Mouse (Mus musculus): Measurements from ENCODE around the gene Smc2. TPM values are rescaled to one million over a fixed set of nuclear protein-coding genes. Genes with fewer than 3 reads are reported as not detected.
"Not testable (repeated sequence)": the region's sequence is repeated elsewhere in the genome, so short reads cannot be mapped to it uniquely, and the experiment has no call there.

Smc2 gene
- polyA plus RNA-seq, 1 experiment from 2014 or later, result 222 TPM

- TF ChIP-seq CTCF (IDR thresholded peaks at IDR 0.05; ENCODE audit: low read depth), result no peak
- DNase-seq (no peak), ATAC-seq (ENCODE audit: insufficient read depth) (no peak)
- Histone ChIP-seq H3K4me3 (ENCODE audit: low read depth, low read length) (no peak overlapping the region), H3K27ac (ENCODE audit: low read depth) (no peak overlapping the region), H3K9ac (no peak overlapping the region), H3K27me3 (ENCODE audit: insufficient read depth, low read length) (no peaks in the 10 kb centered on the region), H3K4me2 (no peak overlapping the region), H3K9me3 (ENCODE audit: low read depth, low read length) (peaks cover 2% of the 10 kb centered on the region; the same call in 1 of the 2 replicates), H3K4me1 (ENCODE audit: insufficient read depth) (no peaks in the 10 kb centered on the region), H3K36me3 (ENCODE audit: insufficient read depth) (peaks cover 69% of the 10 kb centered on the region)
- WGBS, result 87% methylated on average over 5 of the region's 5 CpGs
Observed at GRCm38 (mm10) chr4:52461321-52461720, 22.3 kb downstream of the Smc2 start.

- no peak for ATAC-seq (ENCODE audit: insufficient read depth)
- WGBS, result 82% methylated on average over 3 of the region's 3 CpGs
Observed at GRCm38 (mm10) chr4:52473431-52473830, 34.4 kb downstream of the Smc2 start.

GRCm38 (mm10) chr4:52487486-52487885 is 48.4 kb downstream of the Smc2 start:
- H3K36me3 ChIP-seq (ENCODE audit: insufficient read depth), result peaks cover 36% of the 10 kb centered on the region
- H3K4me2 ChIP-seq, result no peak overlapping the region
- no peak for DNase-seq
- TF ChIP-seq CTCF (IDR thresholded peaks at IDR 0.05; ENCODE audit: low read depth), result no peak
- no peak overlapping the region for H3K9ac ChIP-seq
- no peak overlapping the region for H3K27ac ChIP-seq (ENCODE audit: low read depth)
- H3K27me3 ChIP-seq (ENCODE audit: insufficient read depth, low read length), result no peaks in the 10 kb centered on the region
- 87% methylated on average over 4 of the region's 4 CpGs for WGBS
- ATAC-seq (ENCODE audit: insufficient read depth), result no peak
- no peaks in the 10 kb centered on the region for H3K4me1 ChIP-seq (ENCODE audit: insufficient read depth)
- H3K9me3 ChIP-seq (ENCODE audit: low read depth, low read length), result no peaks in the 10 kb centered on the region
- H3K4me3 ChIP-seq (ENCODE audit: low read depth, low read length), result no peak overlapping the region

More at GRCm38 (mm10) chr4:52473431-52473830, 34.4 kb downstream of the Smc2 start:
- Histone ChIP-seq H3K27ac (ENCODE audit: low read depth) (no peak overlapping the region), H3K27me3 (ENCODE audit: insufficient read depth, low read length) (no peaks in the 10 kb centered on the region), H3K9me3 (ENCODE audit: low read depth, low read length) (no peaks in the 10 kb centered on the region), H3K4me2 (no peak overlapping the region), H3K4me3 (ENCODE audit: low read depth, low read length) (no peak overlapping the region), H3K36me3 (ENCODE audit: insufficient read depth) (peaks cover 63% of the 10 kb centered on the region), H3K4me1 (ENCODE audit: insufficient read depth) (no peaks in the 10 kb centered on the region), H3K9ac (no peak overlapping the region)
- no peak for DNase-seq
- TF ChIP-seq CTCF (IDR thresholded peaks at IDR 0.05; ENCODE audit: low read depth), result no peak

- WGBS, result 94% methylated on average over 10 of the region's 10 CpGs
Observed at GRCm38 (mm10) chr4:52497144-52497543, 58.1 kb downstream of the Smc2 start, which contains the start of gene Vma21-ps. Vma21-ps (minus strand) TSS chr4:52497244.

GRCm38 (mm10) chr4:52517580-52517979 is 78.5 kb downstream of the Smc2 start:
- Histone ChIP-seq H3K4me1 (ENCODE audit: insufficient read depth) (no peaks in the 10 kb centered on the region), H3K9me3 (ENCODE audit: low read depth, low read length) (no peaks in the 10 kb centered on the region), H3K4me2 (no peak overlapping the region), H3K27me3 (ENCODE audit: insufficient read depth, low read length) (no peaks in the 10 kb centered on the region), H3K4me3 (ENCODE audit: low read depth, low read length) (no peak overlapping the region), H3K9ac (no peak overlapping the region), H3K36me3 (ENCODE audit: insufficient read depth) (no peaks in the 10 kb centered on the region), H3K27ac (ENCODE audit: low read depth) (no peak overlapping the region)
- no peak for ATAC-seq (ENCODE audit: insufficient read depth)
- no peak for TF ChIP-seq CTCF (IDR thresholded peaks at IDR 0.05; ENCODE audit: low read depth)
- WGBS, result 14% methylated on average over 4 of the region's 4 CpGs
- peak; percentile 2 for DNase-seq

More at GRCm38 (mm10) chr4:52497144-52497543, 58.1 kb downstream of the Smc2 start, which contains the start of gene Vma21-ps:
- H3K9ac ChIP-seq; H3K4me1 ChIP-seq (ENCODE audit: insufficient read depth); H3K4me3 ChIP-seq (ENCODE audit: low read depth, low read length); ATAC-seq (ENCODE audit: insufficient read depth); H3K27me3 ChIP-seq (ENCODE audit: insufficient read depth, low read length); H3K36me3 ChIP-seq (ENCODE audit: insufficient read depth); H3K9me3 ChIP-seq (ENCODE audit: low read depth, low read length); DNase-seq; H3K27ac ChIP-seq (ENCODE audit: low read depth); H3K4me2 ChIP-seq: not testable (repeated sequence)

- ATAC-seq (ENCODE audit: insufficient read depth), result no peak
- no peaks in the 10 kb centered on the region for H3K27me3 ChIP-seq (ENCODE audit: insufficient read depth, low read length)
- no peak for DNase-seq
- H3K27ac ChIP-seq (ENCODE audit: low read depth), result no peak overlapping the region
- H3K4me1 ChIP-seq (ENCODE audit: insufficient read depth), result no peaks in the 10 kb centered on the region
- H3K36me3 ChIP-seq (ENCODE audit: insufficient read depth), result no peaks in the 10 kb centered on the region
- no peaks in the 10 kb centered on the region for H3K9me3 ChIP-seq (ENCODE audit: low read depth, low read length)
- no peak overlapping the region for H3K4me3 ChIP-seq (ENCODE audit: low read depth, low read length)
- no peak overlapping the region for H3K4me2 ChIP-seq
- no peak overlapping the region for H3K9ac ChIP-seq
- WGBS, result 69% methylated on average over 5 of the region's 5 CpGs
- no peak for TF ChIP-seq CTCF (IDR thresholded peaks at IDR 0.05; ENCODE audit: low read depth)
Observed at GRCm38 (mm10) chr4:52519301-52519700, 80.3 kb downstream of the Smc2 start.

GRCm38 (mm10) chr4:52526464-52526863 is 87.4 kb downstream of the Smc2 start:
- no peak overlapping the region for H3K9ac ChIP-seq
- TF ChIP-seq CTCF (IDR thresholded peaks at IDR 0.05; ENCODE audit: low read depth), result no peak
- 76% methylated on average over 5 of the region's 5 CpGs for WGBS
- H3K27ac ChIP-seq (ENCODE audit: low read depth), result no peak overlapping the region
- no peaks in the 10 kb centered on the region for H3K9me3 ChIP-seq (ENCODE audit: low read depth, low read length)
- DNase-seq (no peak), ATAC-seq (ENCODE audit: insufficient read depth) (no peak)
- no peak overlapping the region for H3K4me2 ChIP-seq
- H3K36me3 ChIP-seq (ENCODE audit: insufficient read depth), result no peaks in the 10 kb centered on the region
- H3K4me3 ChIP-seq (ENCODE audit: low read depth, low read length), result no peak overlapping the region
- H3K27me3 ChIP-seq (ENCODE audit: insufficient read depth, low read length), result no peaks in the 10 kb centered on the region
- H3K4me1 ChIP-seq (ENCODE audit: insufficient read depth), result no peaks in the 10 kb centered on the region

GRCm38 (mm10) chr4:52530636-52531035 is 91.6 kb downstream of the Smc2 start:
- Histone ChIP-seq H3K4me2 (no peak overlapping the region), H3K36me3 (ENCODE audit: insufficient read depth) (no peaks in the 10 kb centered on the region), H3K4me3 (ENCODE audit: low read depth, low read length) (no peak overlapping the region), H3K4me1 (ENCODE audit: insufficient read depth) (no peaks in the 10 kb centered on the region), H3K9me3 (ENCODE audit: low read depth, low read length) (no peaks in the 10 kb centered on the region), H3K27me3 (ENCODE audit: insufficient read depth, low read length) (no peaks in the 10 kb centered on the region), H3K27ac (ENCODE audit: low read depth) (no peak overlapping the region), H3K9ac (no peak overlapping the region)
- WGBS, result 52% methylated on average over 2 of the region's 2 CpGs
- no peak for DNase-seq
- no peak for ATAC-seq (ENCODE audit: insufficient read depth)
- no peak for TF ChIP-seq CTCF (IDR thresholded peaks at IDR 0.05; ENCODE audit: low read depth)

Other genes with a start within 250 kb of the Smc2 start
- not detected in 2 replicates for gene Vma21-ps, start 58.0 kb downstream of the Smc2 start, polyA plus RNA-seq (2014; fragmentation: Nextera tagmentation; extraction: Ambion mirVana)
- gene Toporsl, start 157.0 kb downstream of the Smc2 start, polyA plus RNA-seq (2014; fragmentation: Nextera tagmentation; extraction: Ambion mirVana), result not detected in 2 replicates